Mouse (Mus musculus) neural tube, embryonic 11.5 days (tissue): Measurements from ENCODE around the gene Neurl4. TPM values are rescaled to one million over a fixed set of nuclear protein-coding genes. Genes with fewer than 3 reads are reported as not detected.

Experiments used
- ATAC-seq: fragments of 200-750 bp; cut with Nextera tagmentation; 2 replicates; pipeline ENCODE4 v1.8.0; 2017; ENCODE audit warnings: moderate number of reproducible peaks, mild to moderate bottlenecking, moderate TSS enrichment, moderate library complexity; ENCODE audit not compliant: insufficient read depth, low FRiP score, low TSS enrichment
- DNase-seq: peaks from one replicate; pipeline ENCODE4 v3.0.0-alpha.2; 2015; ENCODE audit warnings: low spot score
- H3K27ac ChIP-seq: fragments of 300-500 bp; sonication (generic); 2 replicates; pipeline ENCODE4 v1.5.1; 2014; ENCODE audit warnings: low read depth, mild to moderate bottlenecking, low read length
- H3K27me3 ChIP-seq: fragments of 300-500 bp; sonication (generic); 2 replicates; pipeline ENCODE4 v1.6.1; 2014; ENCODE audit warnings: mild to moderate bottlenecking, low read length, mixed read lengths; ENCODE audit not compliant: control insufficient read depth, insufficient read depth
- H3K36me3 ChIP-seq: fragments of 300-500 bp; sonication (generic); 2 replicates; pipeline ENCODE4 v1.6.1; 2014; ENCODE audit warnings: mild to moderate bottlenecking, low read length, moderate library complexity, mixed read lengths; ENCODE audit not compliant: control insufficient read depth, insufficient read depth
- H3K4me1 ChIP-seq: fragments of 300-500 bp; sonication (generic); 2 replicates; pipeline ENCODE4 v1.6.1; 2014; ENCODE audit warnings: low read length, mixed read lengths; ENCODE audit not compliant: control insufficient read depth, insufficient read depth
- H3K4me2 ChIP-seq: fragments of 300-500 bp; sonication (generic); 2 replicates; pipeline ENCODE4 v1.6.1; 2014; ENCODE audit warnings: low read depth, mild to moderate bottlenecking, moderate library complexity
- H3K4me3 ChIP-seq: fragments of 300-500 bp; sonication (generic); 2 replicates; pipeline ENCODE4 v1.5.1; 2014; ENCODE audit warnings: low read depth, low read length
- H3K9ac ChIP-seq: fragments of 300-500 bp; sonication (generic); 2 replicates; pipeline ENCODE4 v1.6.1; 2014; ENCODE audit warnings: mild to moderate bottlenecking, low read length
- H3K9me3 ChIP-seq: fragments of 300-500 bp; sonication (generic); 2 replicates; pipeline ENCODE4 v1.6.1; 2016; ENCODE audit warnings: low read length; ENCODE audit not compliant: control insufficient read depth
- WGBS: fragments of 180-500 bp; shearing (Covaris S2); extraction: QIAGEN DNeasy Blood & Tissue Kit; methylation state at CpG from one replicate; pipeline ENCODE4 v1.1.7; 2014; 5-methylcytosine and 5-hydroxymethylcytosine counted together
- polyA plus RNA-seq: library from polyadenylated mRNA; unstranded; fragments of >200 nt; fragmentation: Nextera tagmentation; extraction: Ambion mirVana; gene quantifications from 2 replicates; pipeline ENCODE4 v1.2.1, GENCODE M21; 2014

Neurl4 gene
- polyA plus RNA-seq, 1 experiment from 2014 or later = 14.2 TPM

DNA sequence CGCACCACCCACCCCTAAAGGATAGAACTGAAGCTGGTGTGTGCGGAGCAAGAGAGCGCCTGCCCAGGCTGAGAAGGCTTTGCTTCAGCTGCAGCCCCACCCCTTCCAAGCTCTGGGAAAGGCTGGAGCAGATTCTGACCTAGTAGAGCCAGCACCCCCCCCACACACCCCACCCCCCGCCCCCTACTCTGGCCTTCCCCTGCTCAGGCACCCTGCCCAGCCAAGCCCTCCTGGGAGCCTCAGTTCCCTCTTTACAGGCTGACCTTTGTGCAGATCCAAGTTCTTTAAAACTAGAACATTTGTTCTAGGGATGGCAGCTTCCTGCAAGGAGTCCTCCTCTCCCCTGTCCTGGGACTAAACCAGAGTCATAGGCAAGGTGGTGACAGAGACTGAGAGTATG, 36.5 kb downstream of the Neurl4 start:
- H3K27ac ChIP-seq = no peak overlapping the region
- no peak for DNase-seq
- H3K9ac ChIP-seq = no peak overlapping the region
- no peak for ATAC-seq
- H3K4me3 ChIP-seq = no peak overlapping the region
- no peaks in the 10 kb centered on the region for H3K36me3 ChIP-seq
- no peaks in the 10 kb centered on the region for H3K9me3 ChIP-seq
- H3K4me1 ChIP-seq = peaks cover 12% of the 10 kb centered on the region; the same call in 1 of the 2 replicates
- H3K27me3 ChIP-seq = peaks cover 32% of the 10 kb centered on the region
- H3K4me2 ChIP-seq = 0 out of 2 replicates have a peak overlapping the region, but pooled peaks have one; percentile 3
- WGBS = 49% methylated on average over 4 of the region's 4 CpGs

DNA sequence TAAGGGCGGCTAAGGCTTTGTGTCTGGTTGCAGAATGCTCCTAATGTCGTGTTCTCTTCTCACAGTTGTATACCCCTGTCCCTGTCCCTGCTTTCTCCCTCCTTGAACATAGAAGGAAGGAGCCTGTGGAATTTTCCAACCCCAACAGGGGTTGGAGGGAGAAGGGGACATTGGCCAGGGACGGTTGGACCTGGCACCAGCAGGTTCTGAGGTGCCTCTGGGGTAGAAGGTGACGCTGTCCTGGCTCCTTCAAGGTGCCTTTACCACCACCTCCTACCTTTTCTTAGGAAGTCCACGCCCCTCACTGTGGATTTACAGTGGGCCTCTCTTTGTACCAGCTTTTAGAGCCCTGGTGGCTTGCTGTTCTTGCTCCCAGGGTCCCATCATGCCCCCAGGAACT, 37.0 kb downstream of the Neurl4 start:
- no peak overlapping the region for H3K27ac ChIP-seq
- no peak for DNase-seq
- no peak overlapping the region for H3K4me2 ChIP-seq
- no peaks in the 10 kb centered on the region for H3K36me3 ChIP-seq
- H3K9ac ChIP-seq = no peak overlapping the region
- no peaks in the 10 kb centered on the region for H3K9me3 ChIP-seq
- no peak for ATAC-seq
- 71% methylated on average over 5 of the region's 5 CpGs for WGBS
- H3K4me3 ChIP-seq = no peak overlapping the region
- peaks cover 12% of the 10 kb centered on the region; the same call in 1 of the 2 replicates for H3K4me1 ChIP-seq
- peaks cover 32% of the 10 kb centered on the region for H3K27me3 ChIP-seq

DNA sequence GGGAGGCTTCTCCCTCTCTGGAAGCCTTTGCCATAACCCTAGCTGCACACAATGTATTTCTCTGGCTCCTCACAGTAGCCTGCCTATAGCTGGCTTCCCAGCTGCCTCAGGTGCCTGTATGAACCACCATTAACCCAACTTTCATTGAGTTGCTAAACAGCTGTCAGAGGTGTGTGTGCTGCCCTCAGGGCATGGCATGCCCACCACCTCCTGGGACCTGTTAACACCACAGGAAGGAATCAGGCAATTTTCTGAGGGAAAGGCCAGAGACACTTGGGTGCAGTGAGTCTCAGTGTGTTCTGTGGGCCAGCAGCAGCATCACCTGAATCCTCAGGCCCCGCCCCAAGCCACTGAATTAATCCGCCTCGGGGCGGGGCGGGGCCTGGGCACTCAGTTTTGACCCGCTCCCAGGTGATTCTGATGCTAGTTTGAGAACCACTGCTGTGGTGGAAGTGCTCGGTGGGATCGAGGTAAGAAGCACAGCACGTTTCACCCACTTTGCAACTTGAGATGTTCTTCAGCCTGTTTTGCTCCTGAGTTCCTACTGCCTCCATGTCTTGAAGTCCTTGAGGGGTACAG, 37.6 kb downstream of the Neurl4 start:
- Histone ChIP-seq H3K9ac (no peak overlapping the region), H3K4me1 (peaks cover 12% of the 10 kb centered on the region; the same call in 1 of the 2 replicates), H3K27me3 (peaks cover 32% of the 10 kb centered on the region), H3K36me3 (no peaks in the 10 kb centered on the region), H3K4me2 (no peak overlapping the region), H3K27ac (no peak overlapping the region), H3K9me3 (no peaks in the 10 kb centered on the region), H3K4me3 (no peak overlapping the region)
- ATAC-seq (no peak), DNase-seq (no peak)
- 28% methylated on average over 9 of the region's 9 CpGs for WGBS

DNA sequence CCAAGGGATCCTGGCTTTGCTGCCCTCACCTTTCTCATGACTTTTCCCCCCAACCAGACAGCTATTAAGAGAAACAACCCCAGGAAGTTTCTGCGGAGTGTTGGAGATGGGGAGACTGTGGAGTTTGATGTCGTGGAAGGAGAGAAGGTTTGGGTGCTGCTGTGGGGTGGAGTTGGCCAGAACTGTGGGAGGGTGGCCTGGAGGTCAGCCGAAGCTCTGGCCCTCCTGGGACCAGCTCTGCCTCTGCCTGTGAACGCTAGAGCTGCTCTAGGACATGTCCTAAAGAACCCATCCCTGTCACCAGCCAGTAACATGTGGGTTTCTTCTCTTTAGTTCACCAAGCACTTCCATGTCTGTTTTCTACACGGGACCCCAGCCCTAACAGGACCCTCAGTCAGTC, 38.3 kb downstream of the Neurl4 start:
- H3K27me3 ChIP-seq = peaks cover 32% of the 10 kb centered on the region

DNA sequence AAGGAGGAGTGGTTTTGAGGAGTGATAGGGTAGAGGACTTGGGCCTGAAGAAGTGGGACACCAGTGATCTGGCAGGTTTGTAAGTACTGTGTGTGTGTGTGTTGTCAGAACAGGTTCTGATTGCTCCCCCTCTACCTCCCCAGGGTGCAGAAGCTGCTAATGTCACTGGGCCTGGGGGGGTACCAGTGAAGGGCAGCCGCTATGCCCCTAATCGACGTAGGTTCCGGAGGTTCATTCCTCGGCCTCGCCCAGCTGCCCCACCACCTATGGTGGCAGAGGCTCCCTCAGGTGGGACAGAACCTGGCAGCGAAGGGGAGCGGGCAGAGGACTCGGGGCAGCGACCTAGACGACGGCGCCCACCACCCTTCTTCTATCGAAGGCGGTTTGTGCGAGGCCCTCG, 38.9 kb downstream of the Neurl4 start:
- H3K9me3 ChIP-seq = no peaks in the 10 kb centered on the region
- no peak overlapping the region for H3K4me2 ChIP-seq
- no peak overlapping the region for H3K27ac ChIP-seq
- no peaks in the 10 kb centered on the region for H3K36me3 ChIP-seq
- 95% methylated on average over 17 of the region's 17 CpGs for WGBS
- DNase-seq (no peak), ATAC-seq (no peak)
- peaks cover 12% of the 10 kb centered on the region; the same call in 1 of the 2 replicates for H3K4me1 ChIP-seq
- H3K4me3 ChIP-seq = no peak overlapping the region
- H3K27me3 ChIP-seq = peaks cover 32% of the 10 kb centered on the region
- no peak overlapping the region for H3K9ac ChIP-seq

More for the DNA sequence above, 38.3 kb downstream of the Neurl4 start:
- Histone ChIP-seq H3K9ac (no peak overlapping the region), H3K4me3 (no peak overlapping the region), H3K4me1 (peaks cover 12% of the 10 kb centered on the region; the same call in 1 of the 2 replicates), H3K36me3 (no peaks in the 10 kb centered on the region), H3K9me3 (no peaks in the 10 kb centered on the region), H3K4me2 (no peak overlapping the region), H3K27ac (no peak overlapping the region)
- ATAC-seq (no peak), DNase-seq (no peak)
- 72% methylated on average over 5 of the region's 5 CpGs for WGBS

DNA sequence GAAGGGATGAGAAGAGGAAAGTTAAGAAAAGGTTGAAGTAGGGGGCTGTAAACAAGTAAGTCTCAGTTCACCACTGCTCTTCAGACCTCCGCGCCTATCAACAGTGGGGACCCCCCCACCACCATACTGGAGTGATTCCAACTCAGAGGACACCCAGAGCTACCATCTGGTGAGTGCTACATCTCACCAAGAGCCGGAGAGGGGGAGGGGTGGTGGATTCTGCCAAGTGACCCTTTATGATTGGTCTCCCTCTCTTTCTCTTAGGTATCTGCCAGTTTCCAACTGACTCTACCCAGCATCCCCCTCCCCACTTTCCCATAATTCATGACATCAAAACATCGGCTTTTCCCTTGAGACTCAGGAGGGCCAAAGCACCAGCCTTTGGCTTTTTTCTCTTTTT, 40.1 kb downstream of the Neurl4 start:
- Histone ChIP-seq H3K27ac (no peak overlapping the region), H3K4me1 (peaks cover 8% of the 10 kb centered on the region; the same call in 1 of the 2 replicates), H3K4me3 (no peak overlapping the region), H3K4me2 (no peak overlapping the region), H3K36me3 (no peaks in the 10 kb centered on the region), H3K9ac (no peak overlapping the region), H3K27me3 (peaks cover 27% of the 10 kb centered on the region), H3K9me3 (no peaks in the 10 kb centered on the region)
- WGBS = 76% methylated on average over 4 of the region's 4 CpGs
- no peak for DNase-seq
- no peak for ATAC-seq

DNA sequence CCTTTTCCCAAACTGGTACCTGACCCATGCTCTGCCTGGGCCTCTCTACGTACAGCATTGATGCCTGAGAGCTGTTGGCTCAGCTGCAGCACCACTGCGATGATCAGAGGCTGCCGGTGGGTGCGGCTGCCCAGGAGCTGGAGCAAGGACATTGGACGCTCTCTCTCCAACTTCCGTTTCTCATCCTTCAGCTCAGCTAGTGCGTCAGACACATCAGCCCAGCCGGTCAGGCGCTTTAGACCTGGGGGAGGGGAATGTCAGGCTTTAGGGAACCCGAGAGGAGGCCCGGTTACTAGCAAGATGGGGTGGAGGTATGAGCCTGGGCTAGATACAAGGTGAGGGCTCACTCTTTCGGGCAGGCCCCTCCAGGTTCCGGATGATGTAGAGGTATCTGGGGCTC, 44.3 kb downstream of the Neurl4 start:
- DNase-seq (no peak), ATAC-seq (no peak)
- H3K4me2 ChIP-seq = no peak overlapping the region
- no peaks in the 10 kb centered on the region for H3K36me3 ChIP-seq
- H3K27ac ChIP-seq = no peak overlapping the region
- no peaks in the 10 kb centered on the region for H3K27me3 ChIP-seq
- H3K4me3 ChIP-seq = no peak overlapping the region
- peaks cover 5% of the 10 kb centered on the region; the same call in 1 of the 2 replicates for H3K4me1 ChIP-seq
- WGBS = 82% methylated on average over 13 of the region's 13 CpGs
- H3K9me3 ChIP-seq = no peaks in the 10 kb centered on the region
- no peak overlapping the region for H3K9ac ChIP-seq

DNA sequence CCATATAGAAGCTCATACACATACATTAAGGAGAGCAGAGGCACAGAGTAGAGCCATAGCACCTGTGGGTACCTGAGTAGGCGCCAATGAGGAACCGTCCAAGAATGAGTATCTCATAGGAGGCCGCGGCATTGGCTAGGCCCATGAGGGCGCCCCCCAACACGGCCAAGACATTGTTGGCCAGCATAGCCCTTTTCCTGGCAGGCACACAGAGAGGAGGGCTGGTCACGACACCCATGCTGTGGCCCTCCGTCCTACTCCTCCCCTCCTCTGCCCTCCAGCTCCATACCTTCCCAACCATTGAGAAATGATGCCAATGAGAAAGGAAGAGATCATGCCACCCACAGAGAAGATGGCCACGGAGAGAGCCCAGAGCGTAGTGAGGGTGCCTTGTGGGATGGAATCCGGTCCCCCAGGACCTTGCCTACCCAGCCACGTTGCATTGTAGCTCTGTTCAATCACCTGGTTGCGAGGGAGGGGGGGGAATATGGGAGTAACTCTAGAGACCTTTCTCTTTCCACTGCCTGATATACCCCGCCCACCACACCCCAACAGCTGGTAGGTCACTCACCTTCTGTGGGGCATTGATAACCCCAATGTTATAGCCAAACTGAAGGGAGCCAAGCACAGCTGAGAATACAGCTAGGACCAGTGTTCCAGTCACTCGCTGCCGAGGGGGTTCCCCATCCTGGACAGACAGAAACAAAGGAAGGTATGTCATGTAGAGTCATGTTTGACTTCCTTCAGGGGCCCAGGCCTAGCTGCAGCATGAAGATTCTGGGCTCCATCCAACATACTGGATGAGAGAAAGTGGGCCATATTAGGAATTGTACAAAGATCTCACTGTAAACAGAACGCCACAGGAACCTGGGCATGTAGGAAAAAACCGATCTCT, 45.4 kb downstream of the Neurl4 start:
- Histone ChIP-seq H3K9ac (no peak overlapping the region), H3K4me3 (0 out of 2 replicates have a peak overlapping the region, but pooled peaks have one; percentile 30), H3K27ac (no peak overlapping the region), H3K4me1 (peaks cover 5% of the 10 kb centered on the region; the same call in 1 of the 2 replicates), H3K27me3 (no peaks in the 10 kb centered on the region), H3K36me3 (no peaks in the 10 kb centered on the region), H3K4me2 (peak overlapping the region; percentile 41), H3K9me3 (no peaks in the 10 kb centered on the region)
- ATAC-seq (no peak), DNase-seq (no peak)
- WGBS = 89% methylated on average over 18 of the region's 18 CpGs
